Mouse (Mus musculus): ENCODE measurements at regions not wholly inside any gene's neighbourhood (a gene's known extent, or its start where the extent isn't known, plus 50 kb on each side); places are given as distances from the start of the nearest gene placed in this dataset.

DNA sequence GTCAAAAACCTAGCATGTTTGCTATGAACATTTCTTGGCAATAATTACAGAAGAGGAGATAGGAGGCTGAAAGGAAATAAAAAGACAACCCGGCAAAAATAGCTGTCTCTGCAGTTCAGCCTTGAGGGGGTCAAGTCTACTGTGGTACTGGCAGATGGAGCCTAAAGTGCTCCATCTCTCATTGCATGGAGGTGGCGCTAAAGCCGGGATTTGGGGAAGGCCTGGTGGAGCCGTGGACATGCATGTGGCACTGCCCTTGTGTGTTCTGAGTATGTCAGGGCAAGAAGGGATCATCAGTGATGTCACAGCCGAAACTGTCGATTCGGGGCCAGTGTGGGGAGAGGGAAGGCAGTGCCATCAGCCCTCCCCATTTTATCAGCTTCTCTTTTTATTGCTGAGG, 161.3 kb upstream of the 9630041A04Rik start:
- TF ChIP-seq CTCF (IDR thresholded peaks at IDR 0.05; ENCODE audit: borderline replicate concordance, insufficient read depth, low read depth, low read length), result no peak
- TF ChIP-seq POLR2A (IDR thresholded peaks at IDR 0.05; ENCODE audit: borderline replicate concordance, insufficient read depth, low read length), result no peak

Measured in cerebellum, adult 2 months (tissue).